Comparison of ENCODE assay signal across 17 mouse cellular contexts in the genomic region with DNA sequence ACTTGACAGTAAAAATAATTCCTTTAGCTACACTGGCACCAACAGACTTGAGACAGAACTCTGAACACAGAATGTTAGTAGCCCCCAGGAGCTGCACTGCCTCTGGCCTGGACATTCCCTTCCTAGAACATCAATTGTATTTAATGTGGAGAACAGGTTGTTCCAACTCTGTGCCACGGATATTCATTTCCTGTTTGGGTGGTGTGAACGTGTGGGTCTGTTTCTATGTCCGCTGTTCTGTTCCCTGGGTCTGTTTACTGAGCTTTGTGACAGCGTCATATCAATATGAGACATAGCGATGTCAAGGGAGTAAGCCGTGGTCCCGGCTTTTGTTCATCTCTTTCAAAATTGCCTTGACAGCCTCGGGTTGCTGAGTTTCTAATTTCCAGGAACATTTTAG.
"Had no signal": no experiment of that assay in that cellular context is flagged by ENCODE, and none has a peak within 500 bp of the region (broad histone marks: within the 10 kb centered on the region; RNA-seq: fewer than 3 reads in every experiment).

No protein-coding gene starts in this region.

- DNase-seq: lung, embryonic 14.5 days; midbrain, embryonic 14.5 days; retina, postnatal 1 day; right cerebral cortex, adult 18-20 months; right cerebral cortex, postnatal 25 days; right cerebral cortex, postnatal 4 days; spleen, adult 18-20 months; thymus, adult 18-20 months; thymus, postnatal 14 days; thymus, postnatal 36 days had no signal

- H3K4me1 ChIP-seq: liver, embryonic 12.5 days had no signal

- H3K27ac ChIP-seq: liver, embryonic 12.5 days; liver, embryonic 14.5 days; midbrain, embryonic 10.5 days; midbrain, embryonic 12.5 days; neural tube, embryonic 13.5 days; neural tube, embryonic 15.5 days had no signal

- H3K4me3 ChIP-seq: liver, embryonic 12.5 days; midbrain, embryonic 10.5 days; midbrain, embryonic 12.5 days; myocyte; neural tube, embryonic 13.5 days; neural tube, embryonic 15.5 days had no signal
